In genomic region chr6:53881235-53881606, GRCm38 (mm10) we compare ENCODE assay signal across 8 mouse cellular contexts.
DNase-seq lines count a peak whose midpoint lies in the region; ATAC-seq and TF ChIP-seq lines count a peak whose summit lies in the region.

No protein-coding gene starts in this region.

- 24% methylated on average over 5 of the region's 5 CpGs for WGBS in neural tube, embryonic 11.5 days
- WGBS in liver, embryonic 13.5 days (ENCODE audit: insufficient replicate concordance) = 33% methylated on average over 5 of the region's 5 CpGs

- H3K9ac ChIP-seq in neural tube, embryonic 11.5 days (ENCODE audit: low read length) = peak overlapping the region; percentile 61
- H3K9ac ChIP-seq in liver, embryonic 13.5 days = no peak overlapping the region

- peak; percentile 38; the same call in 1 of the 2 replicates for ATAC-seq in neural tube, embryonic 11.5 days (ENCODE audit: insufficient read depth, low FRiP score, low TSS enrichment)
- ATAC-seq in liver, embryonic 13.5 days (ENCODE audit: low read depth) = no peak

- H3K9me3 ChIP-seq in neural tube, embryonic 11.5 days (ENCODE audit: control insufficient read depth, low read length) = no peaks in the 10 kb centered on the region
- H3K9me3 ChIP-seq in liver, embryonic 13.5 days (replicated peaks) = no peaks in the 10 kb centered on the region

- DNase-seq in gastrocnemius, adult 2 months = no peak
- no peak for DNase-seq in gastrocnemius, postnatal 25 days
- no peak for DNase-seq in neural tube, embryonic 11.5 days (ENCODE audit: low spot score)
- no peak for DNase-seq in neural tube, embryonic 10.5 days (ENCODE audit: extremely low spot score, low spot score)
- no peak for DNase-seq in liver, embryonic 13.5 days
- DNase-seq in embryo, embryonic 11 days = no peak
- DNase-seq in spleen, postnatal 14 days (ENCODE audit: low spot score in 2 of 2) = no peak
- no peak for DNase-seq in right cerebral cortex, adult 2 months (ENCODE audit: low spot score in 2 of 2)

- peak overlapping the region; percentile 82 for H3K27ac ChIP-seq in gastrocnemius, adult 2 months
- H3K27ac ChIP-seq in neural tube, embryonic 11.5 days (ENCODE audit: low read depth, low read length) = peak overlapping the region; percentile 54; the same call in 1 of the 2 replicates
- no peak overlapping the region for H3K27ac ChIP-seq in liver, embryonic 13.5 days

- no peak for TF ChIP-seq CTCF in gastrocnemius, adult 2 months (IDR thresholded peaks at IDR 0.05)

- H3K27me3 ChIP-seq in neural tube, embryonic 11.5 days (ENCODE audit: control insufficient read depth, insufficient read depth, low read length) = no peaks in the 10 kb centered on the region
- no peaks in the 10 kb centered on the region for H3K27me3 ChIP-seq in liver, embryonic 13.5 days

- H3K4me2 ChIP-seq in neural tube, embryonic 11.5 days (ENCODE audit: low read depth) = peak overlapping the region; percentile 42
- H3K4me2 ChIP-seq in liver, embryonic 13.5 days = peak overlapping the region; percentile 28; the same call in 1 of the 2 replicates

- intact Hi-C loops in gastrocnemius, adult 2 months (cut with DNase I) = no loop called here

- H3K36me3 ChIP-seq in neural tube, embryonic 11.5 days (ENCODE audit: control insufficient read depth, insufficient read depth, low read length) = no peaks in the 10 kb centered on the region
- no peaks in the 10 kb centered on the region for H3K36me3 ChIP-seq in liver, embryonic 13.5 days

- peak overlapping the region; percentile 49 for H3K4me3 ChIP-seq in gastrocnemius, adult 2 months
- peak overlapping the region; percentile 14; the same call in 1 of the 2 replicates for H3K4me3 ChIP-seq in neural tube, embryonic 11.5 days (ENCODE audit: low read depth, low read length)
- no peak overlapping the region for H3K4me3 ChIP-seq in liver, embryonic 13.5 days (replicated peaks)

- peaks cover 3% of the 10 kb centered on the region; the same call in 1 of the 2 replicates for H3K4me1 ChIP-seq in neural tube, embryonic 11.5 days (ENCODE audit: control insufficient read depth, insufficient read depth, low read length)
- no peaks in the 10 kb centered on the region for H3K4me1 ChIP-seq in liver, embryonic 13.5 days (replicated peaks)
